20 mouse cellular contexts compared by ENCODE assay signal in the genomic region with DNA sequence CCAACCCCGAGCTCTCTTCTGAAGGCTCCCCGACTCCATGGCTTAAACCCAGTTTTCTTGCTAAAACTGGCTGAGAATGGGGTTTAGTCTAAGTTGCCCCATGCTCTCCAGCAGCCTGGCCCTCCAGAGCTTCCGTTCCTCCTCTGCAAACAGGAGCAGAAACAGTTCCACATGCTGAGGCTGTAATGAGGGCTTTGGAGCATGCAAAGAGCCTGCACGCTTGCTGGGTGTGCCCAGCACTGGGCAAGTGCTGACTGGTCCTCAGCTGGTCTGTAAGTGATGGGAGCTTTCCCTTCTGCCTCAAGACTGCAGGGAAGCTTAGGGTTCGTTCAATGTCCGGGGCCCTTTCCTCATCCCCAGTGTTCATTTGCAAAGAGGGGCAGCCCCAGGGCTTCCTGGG. TPM values are rescaled to one million over a fixed set of nuclear protein-coding genes. Genes with fewer than 3 reads are reported as not detected.
DNase-seq lines count a peak whose midpoint lies in the region; ATAC-seq and TF ChIP-seq lines count a peak whose summit lies in the region.
"Had no signal": no experiment of that assay in that cellular context is flagged by ENCODE, and none has a peak within 500 bp of the region (broad histone marks: within the 10 kb centered on the region; RNA-seq: fewer than 3 reads in every experiment).

No protein-coding gene starts in this region.

- ATAC-seq in midbrain, embryonic 15.5 days (replicated peaks): no peak
- no peak for ATAC-seq in kidney, embryonic 15.5 days (replicated peaks; ENCODE audit: low FRiP score)
- ATAC-seq: intestine, postnatal 0 days had no signal

- WGBS in midbrain, embryonic 10.5 days: 70% methylated on average over 6 of the region's 6 CpGs
- 76% methylated on average over 6 of the region's 6 CpGs for WGBS in midbrain, embryonic 15.5 days
- WGBS in olfactory bulb, adult 2 months: 69% methylated on average over 6 of the region's 6 CpGs
- 78% methylated on average over 6 of the region's 6 CpGs for WGBS in kidney, embryonic 15.5 days

- H3K27ac ChIP-seq in midbrain, embryonic 10.5 days (replicated peaks): peak overlapping the region; percentile 57; the same call in 1 of the 2 replicates
- no peak overlapping the region for H3K27ac ChIP-seq in midbrain, embryonic 15.5 days
- peak overlapping the region; percentile 87; the same call in 1 of the 2 replicates for H3K27ac ChIP-seq in olfactory bulb, adult 2 months (ENCODE audit: insufficient read depth, low read depth, low read length)
- no peak overlapping the region for H3K27ac ChIP-seq in kidney, embryonic 15.5 days
- H3K27ac ChIP-seq: forebrain, embryonic 12.5 days; heart, embryonic 15.5 days; liver, embryonic 15.5 days; macrophage had no signal

- H3K9me3 ChIP-seq in midbrain, embryonic 10.5 days (replicated peaks): 0 out of 2 replicates have a peak, but pooled peaks cover 3% of the 10 kb centered on the region
- no peaks in the 10 kb centered on the region for H3K9me3 ChIP-seq in midbrain, embryonic 15.5 days
- H3K9me3 ChIP-seq in E14TG2a.4 (ENCODE audit: low read length): no peaks in the 10 kb centered on the region
- no peaks in the 10 kb centered on the region for H3K9me3 ChIP-seq in kidney, embryonic 15.5 days (replicated peaks)
- H3K9me3 ChIP-seq: forebrain, embryonic 12.5 days; heart, embryonic 15.5 days; liver, embryonic 15.5 days had no signal

- DNase-seq in midbrain, embryonic 10.5 days (ENCODE audit: low spot score): no peak
- peak; percentile 36 to 40 for DNase-seq in B cell, adult 2 months
- no peak for DNase-seq in cerebellum, adult 8-10 months
- DNase-seq: adrenal gland, postnatal 10 days; cerebellum, adult 9-10 months; gastrocnemius, postnatal 36 days; heart, postnatal 4 days; layer of hippocampus, postnatal 36 days; right cerebral cortex, postnatal 14 days; spleen, adult 18-20 months; thymus, postnatal 25 days had no signal

- no peak for TF ChIP-seq POLR2A in olfactory bulb, adult 2 months (IDR thresholded peaks at IDR 0.05; ENCODE audit: insufficient read depth, low read depth, low read length)

- H3K36me3 ChIP-seq in midbrain, embryonic 10.5 days: peaks cover 65% of the 10 kb centered on the region
- H3K36me3 ChIP-seq in midbrain, embryonic 15.5 days (replicated peaks): peaks cover 6% of the 10 kb centered on the region; the same call in 1 of the 2 replicates
- 0 out of 2 replicates have a peak, but pooled peaks cover 4% of the 10 kb centered on the region for H3K36me3 ChIP-seq in E14TG2a.4 (ENCODE audit: insufficient read depth, low read length)
- peaks cover 35% of the 10 kb centered on the region for H3K36me3 ChIP-seq in kidney, embryonic 15.5 days

- no peaks in the 10 kb centered on the region for H3K27me3 ChIP-seq in midbrain, embryonic 10.5 days (ENCODE audit: low read depth, poor library complexity, severe bottlenecking)
- no peaks in the 10 kb centered on the region for H3K27me3 ChIP-seq in midbrain, embryonic 15.5 days (replicated peaks)
- H3K27me3 ChIP-seq in E14TG2a.4 (ENCODE audit: insufficient read depth, low read length): no peaks in the 10 kb centered on the region; the same call in 1 of the 2 replicates
- H3K27me3 ChIP-seq in kidney, embryonic 15.5 days: no peaks in the 10 kb centered on the region
- H3K27me3 ChIP-seq: forebrain, embryonic 12.5 days; heart, embryonic 15.5 days; liver, embryonic 15.5 days had no signal

- TF ChIP-seq CTCF in E14TG2a.4 (conservative IDR thresholded peaks at IDR 0.05; ENCODE audit: low read length): no peak
- no peak for TF ChIP-seq CTCF in olfactory bulb, adult 2 months (IDR thresholded peaks at IDR 0.05; ENCODE audit: insufficient read depth, low read depth, low read length)

- H3K4me2 ChIP-seq in midbrain, embryonic 15.5 days: no peak overlapping the region
- no peak overlapping the region for H3K4me2 ChIP-seq in kidney, embryonic 15.5 days
- H3K4me2 ChIP-seq: forebrain, embryonic 12.5 days; heart, embryonic 15.5 days; liver, embryonic 15.5 days had no signal

- H3K4me1 ChIP-seq in midbrain, embryonic 10.5 days: peaks cover 79% of the 10 kb centered on the region
- peaks cover 29% of the 10 kb centered on the region for H3K4me1 ChIP-seq in midbrain, embryonic 15.5 days
- H3K4me1 ChIP-seq in E14TG2a.4 (replicated peaks; ENCODE audit: low read depth, low read length): peaks cover 66% of the 10 kb centered on the region
- peaks cover 60% of the 10 kb centered on the region for H3K4me1 ChIP-seq in olfactory bulb, adult 2 months (ENCODE audit: control insufficient read depth, insufficient read depth, low read length)
- peaks cover 53% of the 10 kb centered on the region for H3K4me1 ChIP-seq in kidney, embryonic 15.5 days

- H3K9ac ChIP-seq in midbrain, embryonic 15.5 days: no peak overlapping the region
- no peak overlapping the region for H3K9ac ChIP-seq in kidney, embryonic 15.5 days
- H3K9ac ChIP-seq: forebrain, embryonic 12.5 days; heart, embryonic 15.5 days; liver, embryonic 15.5 days had no signal

- no peak overlapping the region for H3K4me3 ChIP-seq in midbrain, embryonic 10.5 days
- H3K4me3 ChIP-seq in midbrain, embryonic 15.5 days: no peak overlapping the region
- peak overlapping the region; percentile 3; the same call in 1 of the 2 replicates for H3K4me3 ChIP-seq in E14TG2a.4 (replicated peaks; ENCODE audit: low read length)
- H3K4me3 ChIP-seq in olfactory bulb, adult 2 months (ENCODE audit: insufficient read depth, low read depth, low read length): no peak overlapping the region
- H3K4me3 ChIP-seq in kidney, embryonic 15.5 days (replicated peaks): no peak overlapping the region
- H3K4me3 ChIP-seq: forebrain, embryonic 12.5 days; heart, embryonic 15.5 days; liver, embryonic 15.5 days had no signal

RNA-seq across cellular contexts. Expression of a gene that starts 24.1 kb away (rescaled TPM):
- polyA plus RNA-seq in midbrain, embryonic 10.5 days (2016; fragmentation: Nextera tagmentation; extraction: Ambion mirVana): 150 and 197 TPM in 2 replicates
- 123 and 134 TPM in 2 replicates for polyA plus RNA-seq in midbrain, embryonic 15.5 days (2015; fragmentation: Nextera tagmentation; extraction: Ambion mirVana)
- not detected in 2 replicates for polyA plus RNA-seq in olfactory bulb, adult 2 months (2012; ENCODE audit: insufficient read depth, insufficient read length, low replicate concordance, missing spikeins)
- polyA plus RNA-seq in kidney, embryonic 15.5 days (2015; fragmentation: Nextera tagmentation; extraction: Ambion mirVana): 99.2 and 138 TPM in 2 replicates

RNA-seq across cellular contexts. Expression of a gene that starts 38.0 kb away (rescaled TPM):
- 15.4 and 16.4 TPM in 2 replicates for polyA plus RNA-seq in midbrain, embryonic 10.5 days (2016; fragmentation: Nextera tagmentation; extraction: Ambion mirVana)
- 11.4 and 11.8 TPM in 2 replicates for polyA plus RNA-seq in midbrain, embryonic 15.5 days (2015; fragmentation: Nextera tagmentation; extraction: Ambion mirVana)
- not detected in 2 replicates for polyA plus RNA-seq in olfactory bulb, adult 2 months (2012; ENCODE audit: insufficient read depth, insufficient read length, low replicate concordance, missing spikeins)
- polyA plus RNA-seq in kidney, embryonic 15.5 days (2015; fragmentation: Nextera tagmentation; extraction: Ambion mirVana): 14.9 and 15.0 TPM in 2 replicates

RNA-seq across cellular contexts. Expression of a gene that starts 45.8 kb away (rescaled TPM):
- 12.8 and 13.0 TPM in 2 replicates for polyA plus RNA-seq in midbrain, embryonic 10.5 days (2016; fragmentation: Nextera tagmentation; extraction: Ambion mirVana)
- polyA plus RNA-seq in midbrain, embryonic 15.5 days (2015; fragmentation: Nextera tagmentation; extraction: Ambion mirVana): 18.3 and 20.2 TPM in 2 replicates
- polyA plus RNA-seq in olfactory bulb, adult 2 months (2012; ENCODE audit: insufficient read depth, insufficient read length, low replicate concordance, missing spikeins): not detected in 2 replicates
- polyA plus RNA-seq in kidney, embryonic 15.5 days (2015; fragmentation: Nextera tagmentation; extraction: Ambion mirVana): 16.7 and 18.4 TPM in 2 replicates

Comparison
In these comparisons a context has a peak if more than half of its experiments do, and no peak if none do; other contexts are left out.
1. H3K27ac ChIP-seq: peak in midbrain, embryonic 10.5 days (single experiment) and olfactory bulb, adult 2 months (single experiment); none in midbrain, embryonic 15.5 days (single experiment) and kidney, embryonic 15.5 days (single experiment).
2. DNase-seq: peak in B cell, adult 2 months (2 of 2); none in midbrain, embryonic 10.5 days (single experiment) and cerebellum, adult 8-10 months (single experiment).
3. RNA of a gene that starts 38.0 kb away (polyA plus RNA-seq): 15.4 to 16.4 TPM in midbrain, embryonic 10.5 days, 14.9 to 15.0 TPM in kidney, embryonic 15.5 days and 11.4 to 11.8 TPM in midbrain, embryonic 15.5 days; not detected in olfactory bulb, adult 2 months; every median in the first group is over 10 times any median in the second.
4. RNA of a gene that starts 45.8 kb away (polyA plus RNA-seq): 18.3 to 20.2 TPM in midbrain, embryonic 15.5 days, 16.7 to 18.4 TPM in kidney, embryonic 15.5 days and 12.8 to 13.0 TPM in midbrain, embryonic 10.5 days; not detected in olfactory bulb, adult 2 months; every median in the first group is over 10 times any median in the second.